Mouse (Mus musculus) ovary, postnatal 10 days (tissue): ENCODE data around the gene Unc80.

Experiments used
- DNase-seq: peaks from one replicate; pipeline ENCODE4 v3.0.0; 2022; ENCODE audit warnings: low spot score

Unc80 gene

DNA sequence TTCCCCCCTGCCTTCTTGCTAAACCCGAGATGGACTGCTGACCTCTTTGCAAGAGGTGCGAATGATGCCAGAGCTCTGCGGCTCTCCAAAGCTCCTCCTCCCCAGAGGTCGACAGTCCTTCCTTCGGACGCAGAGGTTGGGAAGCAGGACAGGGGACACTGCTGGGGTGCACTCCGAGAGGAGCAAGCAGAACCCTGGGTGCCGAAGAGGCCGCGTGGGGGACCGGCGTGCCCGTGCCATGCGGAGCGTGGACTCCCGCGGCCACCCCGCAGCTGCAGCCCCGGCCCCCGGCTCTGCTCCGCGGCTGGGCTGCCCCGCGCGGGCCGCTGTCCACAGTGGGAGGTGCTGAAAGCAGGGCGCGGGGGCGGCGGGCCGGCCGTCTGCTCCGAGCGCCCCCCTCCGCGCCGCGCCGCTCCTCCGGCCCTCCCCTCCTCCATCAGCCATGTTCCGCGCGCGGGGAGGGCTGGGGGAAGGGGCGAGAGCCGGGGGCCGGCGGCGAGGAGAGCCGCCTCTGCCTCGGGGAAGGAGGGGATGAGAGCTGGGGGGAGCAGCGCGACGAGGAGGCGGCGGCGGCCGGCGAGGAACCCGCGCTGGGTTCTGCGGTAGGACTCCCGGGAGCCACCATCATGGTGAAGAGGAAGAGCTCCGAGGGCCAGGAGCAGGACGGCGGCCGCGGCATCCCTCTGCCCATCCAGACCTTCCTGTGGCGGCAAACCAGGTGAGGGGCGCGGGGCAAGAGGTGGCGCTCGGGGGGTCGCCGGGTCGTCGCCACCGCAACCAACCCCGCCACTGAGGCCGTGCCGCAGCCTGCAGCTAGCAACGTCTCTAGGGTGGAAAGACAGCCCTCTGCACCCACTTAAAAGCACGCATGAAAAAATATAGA, at the start of gene Unc80:
Gene Unc80 (plus strand): TSS at position 547 of the 883 bp plus-strand sequence.
- DNase-seq, result peak; percentile 31

DNA sequence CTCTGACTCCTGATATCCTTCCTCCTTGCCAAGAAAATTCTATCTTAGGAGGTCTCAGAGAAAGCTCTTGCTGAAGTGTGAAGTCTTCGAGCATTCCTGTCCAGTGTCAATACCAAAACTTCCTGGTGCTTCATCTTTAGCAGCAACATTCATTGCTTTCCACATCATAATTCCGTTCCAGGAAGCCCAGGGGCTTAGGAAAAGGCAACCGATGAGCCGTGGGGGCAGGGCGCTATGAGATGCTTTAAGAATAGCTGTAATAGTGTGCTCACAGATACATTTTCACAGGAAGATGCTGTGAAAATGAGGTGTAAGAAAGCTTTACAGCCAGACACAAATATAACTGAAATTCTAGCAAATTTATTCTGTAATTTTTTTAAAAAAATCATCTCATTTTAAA, 42.1 kb upstream of the Unc80 start:
- no peak for DNase-seq

DNA sequence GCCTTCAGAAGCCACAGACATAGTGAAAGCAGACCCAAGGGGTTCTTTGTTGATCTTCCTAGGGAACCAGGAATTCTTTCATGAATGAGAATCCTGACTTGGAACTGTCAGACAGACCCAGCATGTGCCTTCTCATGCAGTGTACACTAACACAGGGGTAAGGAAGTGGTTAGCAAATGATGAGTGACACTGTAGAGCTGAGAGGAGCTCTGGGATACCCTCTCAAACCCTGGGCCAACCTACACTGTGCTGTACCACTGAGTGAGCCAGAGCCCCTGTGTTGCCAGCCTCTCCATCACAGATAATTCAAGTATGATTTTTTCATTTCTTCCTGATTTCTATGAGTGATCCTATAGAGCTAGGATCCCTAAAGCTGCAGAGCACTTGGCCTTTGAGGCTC, 37.2 kb upstream of the Unc80 start:
- no peak for DNase-seq

DNA sequence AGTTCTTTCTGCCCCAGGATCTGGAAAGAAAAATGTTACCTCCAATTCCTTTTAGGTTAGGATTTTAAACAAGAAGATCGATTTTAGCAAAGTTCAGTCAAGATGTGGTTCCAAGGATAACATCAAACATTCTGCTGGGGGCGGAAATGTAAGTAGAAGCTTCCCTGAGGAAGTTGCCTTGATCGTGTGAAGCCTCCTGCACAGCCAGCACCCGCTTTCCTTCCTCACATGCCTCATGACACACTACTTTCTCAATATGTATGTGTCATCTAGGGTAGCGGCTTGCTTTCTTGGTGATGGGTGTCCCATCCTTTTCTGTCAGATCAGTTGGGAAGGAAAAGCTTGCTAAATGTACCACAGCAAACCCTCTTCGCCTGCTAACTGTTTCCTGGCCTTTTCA, 36.7 kb upstream of the Unc80 start:
- DNase-seq, result no peak

DNA sequence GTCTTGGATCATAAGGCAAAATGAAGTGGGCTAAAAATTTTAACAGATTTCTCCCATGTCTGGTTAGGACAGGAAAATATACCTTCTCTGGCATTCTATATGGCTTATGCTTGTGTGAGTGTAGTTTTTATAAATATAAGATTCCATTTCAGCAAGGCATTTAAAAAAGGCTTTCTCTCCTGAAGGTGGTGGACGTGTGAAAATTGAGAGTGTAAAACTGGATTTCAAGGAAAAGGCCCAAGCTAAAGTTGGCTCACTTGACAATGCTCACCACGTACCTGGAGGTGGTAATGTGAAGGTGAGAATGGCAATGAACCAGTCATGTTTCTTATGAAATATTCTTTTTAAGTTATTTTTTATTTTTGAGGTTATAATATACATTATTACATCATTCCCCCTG, 30.1 kb upstream of the Unc80 start:
- DNase-seq, result no peak

DNA sequence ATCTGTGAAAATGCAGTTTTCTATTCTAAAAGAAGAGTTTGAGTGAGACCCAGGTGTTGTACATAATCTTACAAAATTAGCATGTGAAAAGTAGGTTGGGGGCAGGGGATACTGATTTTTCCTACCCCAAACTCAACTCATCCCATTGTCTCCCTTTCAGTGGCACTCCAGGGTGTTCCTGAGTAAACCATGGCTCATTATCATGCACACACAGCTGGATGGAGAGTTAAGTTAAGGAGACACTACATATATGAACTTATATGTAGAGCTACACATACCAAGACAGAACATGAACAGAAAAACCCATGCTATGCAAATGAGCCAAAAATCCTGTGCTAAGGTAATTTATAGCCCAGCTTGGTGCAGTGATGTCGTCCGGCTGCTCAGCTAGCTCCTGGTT, 25.2 kb upstream of the Unc80 start:
- DNase-seq, result no peak

DNA sequence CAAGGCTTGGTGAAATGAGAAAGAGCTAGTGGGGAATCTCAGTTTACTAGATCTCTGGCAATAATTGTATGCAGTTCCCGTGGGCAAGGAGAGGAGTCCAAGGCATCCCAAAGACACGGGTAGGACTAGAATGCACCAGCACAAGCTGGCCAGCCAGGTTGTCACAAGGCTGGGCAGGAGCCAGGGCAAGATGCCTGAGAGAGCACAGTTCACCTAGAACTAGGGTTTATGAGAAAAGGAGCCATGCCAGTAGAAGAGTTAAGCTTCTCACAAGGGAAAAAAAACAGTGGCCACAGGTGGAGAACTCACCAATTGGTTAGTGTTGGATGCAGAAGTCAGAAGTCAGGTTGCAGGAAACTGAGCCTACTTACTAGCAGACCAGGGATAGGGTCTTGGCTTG, 18.7 kb upstream of the Unc80 start:
- DNase-seq, result no peak

DNA sequence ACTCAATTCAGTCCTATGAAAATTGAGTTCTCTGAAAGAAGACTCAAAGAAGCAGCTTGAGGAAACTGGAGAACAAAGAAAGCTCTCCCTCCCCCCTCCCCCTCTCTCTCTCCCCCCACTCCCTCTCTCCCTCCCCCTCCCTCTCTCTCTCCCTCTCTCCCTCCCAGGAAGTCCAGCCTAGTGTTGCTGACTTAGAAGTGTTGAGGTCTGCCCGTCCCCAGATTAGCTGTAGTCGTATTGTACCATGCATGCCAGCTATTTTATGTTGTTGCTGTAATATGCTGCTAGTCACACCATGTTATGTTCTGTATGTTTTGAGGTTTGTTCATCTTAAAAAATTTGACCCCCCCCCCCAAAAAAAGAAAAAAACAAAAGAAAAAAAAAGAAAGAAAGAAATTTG, 11.6 kb upstream of the Unc80 start:
- DNase-seq, result no peak

DNA sequence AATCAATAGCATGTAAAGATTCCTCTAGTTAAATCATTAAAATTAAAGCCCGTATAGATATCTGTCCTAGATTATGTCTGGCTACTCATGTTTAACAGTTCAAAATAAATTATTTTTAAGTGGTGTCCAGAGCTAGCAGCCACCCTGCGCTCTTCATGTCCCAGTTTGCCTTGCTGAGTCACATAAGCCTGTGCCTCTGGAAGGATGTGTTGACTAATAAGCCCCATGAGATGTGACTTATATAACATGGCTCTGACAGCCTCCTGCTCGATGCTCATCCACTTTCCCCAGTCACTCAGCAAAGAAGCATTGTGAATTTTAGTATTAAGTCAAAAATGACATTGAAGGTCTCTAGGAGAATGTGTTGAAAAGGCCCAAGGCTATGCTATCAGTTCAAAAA, 10.4 kb upstream of the Unc80 start:
- DNase-seq, result no peak

DNA sequence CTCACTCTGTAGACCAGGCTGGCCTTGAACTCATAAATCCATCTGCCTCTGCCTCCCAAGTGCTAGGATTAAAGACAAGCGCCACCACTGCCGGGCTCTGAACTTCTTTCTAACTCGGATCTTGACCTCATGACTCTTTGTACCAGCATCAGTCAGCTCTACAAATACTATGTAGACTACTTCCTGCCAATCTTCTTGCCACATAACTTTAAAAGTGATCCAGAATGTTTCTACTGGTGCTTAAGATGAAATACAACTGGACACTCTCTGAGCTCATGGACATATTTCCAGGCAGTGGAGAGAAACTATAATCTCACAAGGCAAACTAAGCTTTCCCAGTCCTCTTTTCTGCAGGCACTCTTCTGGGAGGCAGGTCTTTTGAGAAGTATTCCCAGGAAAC, 8.8 kb upstream of the Unc80 start:
- DNase-seq, result no peak

DNA sequence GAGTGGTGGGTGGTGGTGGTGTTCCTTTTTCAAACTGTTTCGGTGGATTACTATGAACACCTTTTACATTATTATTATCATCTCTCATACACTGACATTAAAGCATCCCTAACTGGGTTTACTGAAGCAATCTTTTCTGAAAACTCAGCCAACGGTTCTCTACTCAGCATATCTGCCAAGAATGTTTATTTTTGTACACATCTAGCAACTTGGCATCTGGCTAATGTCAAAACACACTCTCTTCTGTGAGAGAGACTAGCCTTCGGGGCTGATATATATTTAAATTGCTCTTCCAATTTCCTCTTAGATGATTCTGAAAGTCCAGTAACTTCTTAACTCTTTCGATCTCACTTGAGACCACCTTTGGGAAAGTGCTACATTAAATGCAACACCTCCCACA, 7.3 kb upstream of the Unc80 start:
- DNase-seq, result no peak

DNA sequence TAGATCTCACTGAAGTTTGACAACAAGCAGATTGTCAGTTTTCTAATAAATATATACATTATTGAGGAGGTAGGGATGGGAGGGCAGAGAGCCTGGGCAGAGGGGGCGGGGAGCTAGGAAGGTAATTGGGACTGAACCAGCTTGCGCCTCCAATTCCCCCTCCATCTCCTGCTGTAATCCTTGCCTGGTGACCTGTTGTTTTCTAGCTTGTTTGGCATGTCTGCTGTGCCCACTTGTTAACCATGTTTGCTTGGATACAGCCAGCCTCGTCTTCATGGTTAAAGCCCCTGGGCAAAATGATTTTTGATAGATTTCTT, 495 bp downstream of the Unc80 start:
- no peak for DNase-seq

DNA sequence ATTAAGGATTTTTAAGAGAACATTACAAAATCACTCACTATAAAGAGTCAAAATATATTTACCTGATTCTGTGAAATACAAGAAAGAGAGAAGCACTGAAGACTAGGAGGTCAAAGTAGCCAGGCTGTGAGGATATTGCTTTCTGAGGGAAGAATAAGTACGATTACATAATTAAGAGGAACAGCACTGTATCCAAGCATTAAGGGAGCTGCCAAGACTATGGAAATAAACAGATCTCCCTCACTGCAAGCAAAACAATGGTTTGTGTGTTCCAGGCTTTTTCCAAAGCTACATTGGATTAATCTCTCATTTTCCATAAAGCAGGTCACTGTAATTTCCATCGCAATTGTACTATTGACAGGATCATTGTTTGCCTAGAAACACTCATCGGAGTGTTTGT, 14.6 kb downstream of the Unc80 start:
- DNase-seq, result no peak

DNA sequence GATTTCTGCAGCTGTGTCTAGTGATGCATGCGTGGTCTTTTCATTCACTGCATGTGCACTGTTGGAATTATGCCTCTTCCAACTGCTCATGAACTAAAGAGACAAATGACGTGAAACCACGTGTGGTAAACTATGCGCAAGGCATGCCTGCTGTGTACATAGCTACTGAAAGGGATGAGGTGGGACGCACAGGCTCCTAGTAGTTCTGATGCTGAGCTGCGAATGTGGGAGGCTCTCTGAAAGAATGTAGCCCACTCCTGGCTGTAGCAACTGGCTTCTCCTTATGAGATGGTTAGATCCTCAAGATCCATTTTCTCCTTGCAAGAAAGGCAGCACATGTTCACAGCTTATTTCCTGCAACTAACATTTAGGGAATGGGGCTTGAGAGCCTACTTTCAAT, 24.9 kb downstream of the Unc80 start:
- no peak for DNase-seq

DNA sequence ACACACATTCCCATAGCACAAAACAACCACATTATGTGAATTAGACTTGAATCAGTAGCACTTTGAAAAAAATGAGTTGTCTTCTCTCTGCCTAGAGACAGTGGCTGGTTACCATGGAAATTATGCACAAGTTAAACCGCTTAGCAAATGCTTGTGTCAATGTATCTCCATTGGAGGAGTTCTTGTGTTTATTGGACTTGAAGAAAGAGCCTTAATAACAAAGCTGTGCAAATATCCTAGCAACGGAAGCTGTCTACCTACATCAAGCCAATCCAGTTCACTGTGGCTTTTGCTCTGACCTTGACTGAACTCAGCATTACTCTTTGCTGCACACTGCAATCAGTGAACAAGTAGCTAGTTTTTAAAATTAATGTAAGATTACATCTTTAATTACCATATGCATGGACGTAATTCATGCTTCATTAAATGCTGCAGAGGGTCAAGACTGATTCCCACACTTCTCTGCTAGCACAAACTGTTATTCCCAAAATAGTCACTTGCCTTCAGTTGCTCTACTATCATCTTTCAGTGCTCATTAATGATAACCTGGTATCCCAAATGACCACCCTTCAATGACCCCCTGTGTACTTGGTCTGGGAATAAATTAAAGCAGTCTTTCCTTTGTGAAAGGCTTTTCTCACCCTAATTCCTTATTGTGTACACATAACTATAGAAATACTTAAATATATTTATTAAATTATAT, 27.3 kb downstream of the Unc80 start:
- no peak for DNase-seq

DNA sequence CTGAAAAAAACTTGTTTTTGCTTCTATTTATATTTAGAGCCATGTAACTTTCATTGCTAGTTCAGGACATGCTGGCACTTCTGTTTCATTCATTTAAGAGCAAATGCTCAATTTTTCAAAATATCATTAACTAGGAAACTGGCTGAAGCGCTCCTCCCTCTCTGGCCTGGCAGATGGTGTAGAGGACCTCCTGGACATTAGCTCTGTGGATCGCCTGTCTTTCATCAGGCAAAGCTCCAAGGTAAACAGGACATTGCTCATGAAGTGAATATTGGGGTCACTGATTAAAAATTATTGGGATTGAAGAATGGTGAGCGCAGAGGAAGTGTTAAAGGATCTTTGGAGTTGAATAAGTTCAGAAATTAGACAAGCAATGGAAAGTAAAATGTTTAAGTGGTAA, 82.6 kb downstream of the Unc80 start:
- DNase-seq, result no peak

DNA sequence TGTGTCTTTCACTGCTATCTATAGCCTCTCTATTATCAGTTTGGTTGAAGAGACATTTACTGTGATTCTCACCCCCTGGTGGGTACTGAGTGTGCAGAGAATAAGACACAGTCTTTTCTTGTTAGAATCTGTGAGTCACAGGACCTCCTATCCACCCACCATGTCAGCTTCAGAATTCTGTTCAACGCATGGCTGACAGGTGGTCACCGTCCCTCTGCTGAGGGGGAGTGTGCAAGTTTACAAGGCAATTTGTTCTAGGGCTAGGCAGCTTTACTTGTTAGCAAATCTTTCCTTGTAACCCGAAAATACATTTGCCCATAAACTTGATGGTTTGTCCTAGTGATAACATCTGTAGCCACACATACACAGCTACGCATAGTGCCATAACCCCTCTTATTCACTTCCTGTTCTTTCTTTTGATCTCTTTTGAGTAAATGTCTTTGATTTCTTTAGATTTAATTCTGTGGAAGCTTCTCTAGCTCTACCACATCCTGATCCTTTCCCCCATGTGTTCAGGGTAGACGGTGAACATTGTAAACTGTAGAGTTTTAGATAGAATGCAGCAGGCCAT, 84.3 kb downstream of the Unc80 start:
- DNase-seq, result no peak

DNA sequence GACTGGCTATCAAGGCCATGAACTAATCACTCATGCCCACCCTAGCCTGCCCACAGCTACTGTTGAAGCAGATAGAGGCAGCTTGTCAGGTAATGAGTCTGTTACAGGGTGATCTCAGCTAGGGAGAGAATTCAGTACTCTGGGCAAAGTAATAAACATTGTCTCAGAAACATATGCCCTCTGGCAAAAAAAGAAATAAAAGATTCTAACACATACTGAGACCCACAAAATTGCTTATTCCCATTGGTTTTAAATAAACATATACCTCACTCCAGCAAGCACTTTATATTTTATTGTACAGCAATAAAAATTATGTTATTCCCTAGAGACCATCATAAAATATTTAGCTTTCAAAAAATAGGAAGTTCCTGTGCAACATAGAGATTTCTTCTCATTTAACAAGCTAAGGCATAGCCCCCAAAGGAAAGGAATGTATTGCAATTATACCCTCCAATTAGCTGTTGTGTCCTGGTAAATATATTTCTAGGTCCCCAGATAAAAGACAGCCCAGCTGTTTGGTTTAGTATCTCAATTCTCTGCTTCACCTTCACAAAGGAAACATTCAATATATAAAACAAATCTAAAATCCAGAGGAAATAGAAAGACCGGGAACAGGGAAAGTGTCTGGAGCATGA, 93.6 kb downstream of the Unc80 start:
- DNase-seq, result no peak

DNA sequence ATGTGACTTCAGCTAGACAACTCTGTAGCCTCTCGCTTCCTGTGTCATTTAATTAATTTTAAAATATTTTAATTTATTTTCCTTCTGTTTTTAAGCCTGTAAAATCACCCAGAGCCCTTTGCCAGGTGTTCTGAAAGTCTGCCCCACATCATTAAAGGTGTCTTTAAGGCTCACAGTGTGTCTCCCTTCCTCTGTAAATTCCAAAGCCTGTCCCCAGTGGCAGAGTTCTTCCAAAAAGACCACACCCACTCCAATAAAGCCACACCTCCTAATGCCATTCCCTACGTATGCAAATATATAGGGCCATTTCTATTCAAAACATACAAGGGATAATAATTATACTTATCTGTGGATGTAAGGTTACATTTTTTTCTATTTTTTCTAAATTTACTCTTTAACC, 94.2 kb downstream of the Unc80 start:
- no peak for DNase-seq

DNA sequence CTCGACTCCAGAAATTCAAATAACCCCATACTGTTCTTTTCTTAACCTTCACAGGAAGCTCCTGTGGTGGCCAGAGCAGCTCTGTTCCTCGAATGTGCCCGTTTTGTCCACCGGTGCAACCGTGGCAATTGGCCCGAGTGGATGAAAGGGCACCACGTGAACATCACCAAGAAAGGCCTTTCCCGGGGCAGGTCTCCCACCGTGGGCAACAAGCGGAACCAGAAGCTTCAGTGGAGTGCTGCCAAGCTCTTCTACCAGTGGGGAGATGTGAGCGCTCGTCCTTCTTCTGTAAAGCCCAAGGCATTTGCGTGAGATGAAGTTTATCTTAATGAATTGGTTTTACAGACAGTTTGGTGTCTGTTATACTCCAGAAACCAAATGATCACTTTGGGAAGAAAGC, 101.6 kb downstream of the Unc80 start:
- DNase-seq, result no peak

DNA sequence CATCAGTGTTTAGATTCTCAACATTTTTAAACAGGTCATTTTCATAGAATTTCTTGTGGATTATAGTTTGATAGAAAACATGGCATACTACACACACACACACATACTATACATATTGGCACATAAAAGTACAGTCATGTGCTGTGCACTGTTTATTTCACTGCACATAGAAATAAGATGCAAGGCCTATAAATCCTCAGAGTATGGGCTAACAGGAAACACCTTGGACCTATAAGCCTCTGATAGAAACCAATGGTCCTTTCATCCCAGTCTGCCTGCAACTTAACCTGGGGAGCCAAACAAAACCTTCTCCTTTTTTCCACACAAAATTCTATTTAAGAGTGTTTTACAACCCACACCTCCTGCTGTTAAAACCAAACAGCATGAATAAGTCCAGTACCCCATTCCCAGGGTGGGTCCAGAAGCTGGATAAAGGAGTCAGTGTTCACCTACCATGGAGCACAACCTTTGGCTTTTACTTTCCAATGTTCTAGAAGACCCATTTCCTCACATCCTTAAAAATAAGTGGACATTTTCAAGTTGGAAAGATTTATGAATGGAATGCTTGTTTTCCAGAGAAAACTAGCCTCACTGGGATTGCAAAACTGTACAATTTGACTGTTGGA, 129.1 kb downstream of the Unc80 start:
- DNase-seq, result no peak

DNA sequence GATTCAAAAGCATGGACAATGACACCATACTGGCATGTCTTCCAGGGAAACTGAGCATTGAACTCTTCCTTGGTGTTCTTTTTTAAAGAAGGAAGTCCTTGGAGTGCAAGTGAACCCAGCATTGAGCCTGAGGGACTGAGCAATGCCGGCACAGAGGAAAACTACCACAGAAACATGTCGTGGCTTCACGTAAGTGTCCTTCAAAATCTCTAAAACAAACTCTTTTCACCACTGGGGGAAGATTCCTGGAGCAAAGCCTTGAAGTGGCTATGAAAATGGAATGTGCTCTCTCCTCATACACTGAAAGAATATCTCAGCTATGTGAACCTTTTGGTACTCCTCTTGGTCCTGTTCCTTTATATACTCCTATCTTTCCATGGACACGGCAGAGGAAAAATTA, 140.1 kb downstream of the Unc80 start:
- no peak for DNase-seq

DNA sequence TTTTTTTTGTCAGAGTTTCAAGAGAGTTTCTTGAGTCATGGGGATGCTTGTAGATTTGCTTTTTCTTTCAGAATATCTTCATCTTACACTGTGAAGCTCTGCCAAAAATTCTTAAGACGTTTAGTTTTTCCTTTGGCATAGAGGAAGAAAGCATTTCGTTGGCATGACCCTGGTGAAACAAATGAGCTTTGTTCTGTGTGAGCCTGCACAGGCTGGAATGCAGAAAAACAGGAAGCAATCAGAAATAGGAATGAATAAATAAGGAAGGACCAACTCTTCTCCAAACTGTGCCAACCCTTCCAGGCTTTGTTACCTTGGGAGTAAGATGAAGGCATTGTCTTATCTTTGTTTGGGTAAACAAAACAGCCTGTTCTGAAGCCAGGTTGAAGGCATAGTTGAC, 149.0 kb downstream of the Unc80 start:
- DNase-seq, result no peak
